Mouse (Mus musculus) urinary bladder, adult 2 months (tissue): ENCODE data around the gene Phrf1. TPM values are rescaled to one million over a fixed set of nuclear protein-coding genes. Genes with fewer than 3 reads are reported as not detected.
"Not testable (repeated sequence)": the region's sequence is repeated elsewhere in the genome, so short reads cannot be mapped to it uniquely, and the experiment has no call there.

Experiments used
- DNase-seq: peaks from one replicate; pipeline ENCODE4 v3.0.0; 2022; ENCODE audit warnings: low spot score
- polyA plus RNA-seq: library from polyadenylated mRNA; depleted of rRNA; stranded (reverse); fragments of >200 nt; gene quantifications from 2 replicates; pipeline ENCODE4 v1.2.3, GENCODE M21; 2012

Gene Phrf1
- polyA plus RNA-seq, 1 experiment: 16.4 TPM

DNA sequence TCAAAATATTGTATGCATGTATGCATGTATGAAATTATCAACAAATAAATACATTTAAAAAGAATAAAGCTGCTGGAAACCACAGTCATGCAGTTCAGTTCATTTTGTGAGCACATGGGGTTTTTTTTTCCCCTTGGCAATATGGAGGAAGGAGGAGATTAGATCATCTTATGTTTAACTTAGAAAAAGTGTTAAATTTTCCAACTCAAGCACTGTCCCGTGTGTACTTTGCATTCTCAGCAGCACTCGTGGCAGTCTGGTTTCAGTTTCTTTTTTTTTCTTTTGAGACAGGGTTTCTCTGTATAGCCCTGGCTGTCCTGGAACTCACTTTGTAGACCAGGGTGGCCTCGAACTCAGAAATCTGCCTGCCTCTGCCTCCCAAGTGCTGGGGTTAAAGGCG is 21.9 kb downstream of the Phrf1 start:
- DNase-seq: not testable (repeated sequence)

GRCm38 (mm10) chr7:141256159-141256558 is 27.6 kb downstream of the Phrf1 start:
- no peak for DNase-seq

DNA sequence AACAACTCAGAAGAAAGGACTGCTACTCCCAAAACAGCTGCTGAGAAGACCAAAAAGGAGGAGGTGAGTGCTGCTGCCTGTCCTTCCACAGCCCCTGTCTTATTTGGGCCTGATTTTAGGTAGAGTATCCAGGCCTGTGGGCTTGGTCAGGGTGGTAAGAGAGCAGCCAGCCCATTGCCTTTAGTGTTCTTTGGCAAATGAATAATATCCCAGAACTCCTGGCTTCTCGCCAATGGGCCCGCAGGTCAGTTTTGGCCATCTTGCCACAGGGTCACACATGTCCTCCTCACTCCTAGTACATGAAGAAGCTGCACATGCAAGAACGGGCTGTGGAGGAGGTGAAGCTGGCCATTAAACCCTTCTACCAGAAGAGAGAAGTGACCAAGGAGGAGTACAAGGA is 32.9 kb downstream of the Phrf1 start:
- no peak for DNase-seq

DNA sequence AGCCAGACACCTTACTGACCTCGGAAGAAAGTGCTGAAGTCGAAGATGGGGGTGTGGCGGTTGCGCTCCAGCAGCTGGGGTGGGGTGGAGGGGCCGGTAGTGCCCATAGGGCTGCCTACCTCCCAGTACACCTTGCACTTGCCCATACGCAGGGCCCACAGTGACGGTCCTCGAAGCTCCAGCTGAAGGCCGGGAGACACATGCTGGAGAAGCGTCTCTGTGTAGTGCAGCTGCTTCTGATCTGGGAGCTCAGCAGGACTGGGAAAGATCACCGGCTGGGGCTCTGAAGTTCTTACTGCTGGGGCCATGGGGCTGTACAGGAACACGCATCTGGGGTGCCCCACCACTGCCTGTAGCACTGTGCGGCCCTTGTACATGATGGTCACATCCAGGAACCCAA is 35.1 kb downstream of the Phrf1 start:
- no peak for DNase-seq

- DNase-seq: no peak
These were observed 35.6 kb downstream of the Phrf1 start for GRCm38 (mm10) chr7:141264041-141264700.

DNA sequence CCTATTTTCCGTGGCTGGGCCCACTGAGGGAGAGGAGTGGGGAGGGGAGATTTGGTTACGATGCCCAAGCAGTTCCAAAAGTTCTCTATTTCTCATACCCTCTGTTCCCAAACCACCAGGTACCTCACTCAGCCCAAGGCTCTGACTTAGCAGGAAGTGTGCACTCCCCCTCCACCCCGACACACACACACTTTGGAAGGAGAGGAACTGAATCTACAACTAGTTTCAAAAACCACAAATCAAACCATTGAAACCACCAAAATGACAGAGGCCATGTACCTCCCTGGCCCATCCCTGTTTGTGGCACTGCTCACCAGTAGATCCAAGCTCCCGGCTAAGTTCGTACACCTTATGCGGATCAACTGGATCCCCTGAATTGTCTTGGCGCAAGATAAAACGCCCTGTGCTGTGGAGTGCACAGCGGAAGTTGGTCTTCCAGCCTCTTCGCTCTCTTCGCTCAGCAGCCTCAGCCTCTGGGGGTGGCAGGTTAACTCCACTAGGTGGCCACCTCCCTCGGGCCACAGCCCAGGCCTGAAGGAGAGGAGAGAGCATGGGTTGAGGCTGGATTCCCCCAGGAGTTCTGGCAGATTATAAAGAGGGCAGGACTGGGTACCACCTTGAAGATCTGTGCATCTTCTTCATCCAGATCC is 36.3 kb downstream of the Phrf1 start:
- DNase-seq: no peak

- no peak for DNase-seq
These were observed 36.8 kb downstream of the Phrf1 start for GRCm38 (mm10) chr7:141265411-141265738.

- DNase-seq: peak; percentile 51
These were observed 37.4 kb downstream of the Phrf1 start, which contains the start of gene Irf7 for GRCm38 (mm10) chr7:141265739-141266561. Irf7 (minus strand) TSS chr7:141266481.

GRCm38 (mm10) chr7:141268466-141269272 is 40.1 kb downstream of the Phrf1 start:
- no peak for DNase-seq

DNA sequence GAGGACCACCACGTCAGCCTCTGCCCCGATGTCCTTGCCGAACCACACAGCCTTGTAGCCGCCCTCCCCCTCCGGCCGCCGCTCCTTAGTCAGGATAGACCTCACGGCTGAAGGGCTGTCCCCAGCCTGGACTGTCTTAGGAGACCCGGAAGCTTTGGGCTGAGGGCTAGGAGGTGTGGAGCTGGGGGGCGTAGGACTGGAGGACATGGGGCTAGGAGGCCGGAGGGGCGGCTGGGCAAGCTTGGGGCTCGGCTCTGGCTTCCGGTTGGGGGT is 40.6 kb downstream of the Phrf1 start:
- no peak for DNase-seq

DNA sequence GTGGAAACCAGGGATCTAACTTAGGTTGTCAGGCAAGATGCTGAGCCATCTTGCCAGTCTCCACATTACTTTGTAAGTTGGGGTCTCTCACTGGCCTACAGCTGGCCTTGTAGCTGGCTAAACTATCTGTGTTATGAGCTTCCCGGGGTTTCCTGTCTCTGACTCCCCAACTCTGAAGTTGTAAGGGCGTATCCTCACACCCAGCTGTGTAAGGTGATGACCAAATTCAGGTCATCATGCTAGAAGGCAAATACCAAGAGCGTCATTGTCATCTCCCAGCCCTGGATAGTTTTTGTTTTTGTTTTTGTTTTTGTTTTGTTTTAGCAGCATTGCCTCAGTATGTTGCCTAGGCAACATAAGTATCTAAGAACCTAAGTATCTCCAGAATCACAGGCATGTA is 42.0 kb downstream of the Phrf1 start:
- DNase-seq: no peak

GRCm38 (mm10) chr7:141275356-141275755 is 46.8 kb downstream of the Phrf1 start:
- no peak for DNase-seq

- no peak for DNase-seq
These were observed 48.0 kb downstream of the Phrf1 start, which contains the start of gene Cdhr5 for GRCm38 (mm10) chr7:141276546-141276945. Cdhr5 (minus strand) TSS chr7:141276786.

DNA sequence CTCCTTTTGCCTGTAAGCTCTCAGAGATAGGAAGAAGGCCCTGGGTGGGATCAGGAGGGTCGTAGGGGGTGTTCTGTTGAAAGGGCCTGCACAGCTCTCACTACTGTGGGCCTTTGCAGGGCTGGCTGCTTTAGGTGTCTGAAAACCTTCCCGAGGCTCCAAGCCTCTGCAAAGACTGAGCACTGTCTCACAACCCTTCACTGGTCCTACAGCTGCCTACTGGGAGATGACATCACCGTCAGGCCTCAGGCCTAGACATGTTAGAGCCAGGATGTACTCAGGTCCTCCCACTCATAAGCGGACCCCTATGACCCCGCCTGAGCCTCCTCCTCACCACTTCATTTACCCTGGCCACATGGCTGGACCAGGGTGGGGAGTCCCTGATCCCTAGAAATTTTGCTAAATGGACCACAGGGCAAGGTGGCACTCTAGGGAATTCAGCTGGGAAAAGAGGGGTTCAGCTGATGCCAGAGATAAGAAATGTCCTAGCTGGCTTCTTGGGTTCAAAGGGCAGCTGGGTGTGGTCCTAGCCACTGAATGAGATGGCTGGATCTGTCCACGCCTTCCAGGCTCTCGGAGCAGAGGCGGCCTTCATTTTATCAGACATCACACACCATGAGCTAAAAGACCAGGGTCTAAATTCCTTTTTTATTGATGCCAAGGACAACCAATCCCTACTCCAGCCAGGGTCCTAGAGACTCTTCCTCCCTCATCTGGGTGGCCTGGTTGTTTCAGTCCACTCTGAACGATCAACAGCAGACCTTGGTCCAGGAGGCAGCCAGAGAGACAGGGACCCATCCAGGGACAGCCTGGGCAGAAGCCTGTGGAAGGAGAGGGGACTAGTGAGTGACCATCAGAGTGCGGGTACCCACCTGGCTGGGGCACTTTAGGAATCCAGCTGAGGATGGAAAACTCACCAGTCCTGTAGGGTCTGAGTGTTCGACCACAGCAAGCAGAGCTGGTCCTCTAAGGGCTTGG is 49.4 kb downstream of the Phrf1 start:
- DNase-seq: no peak

DNA sequence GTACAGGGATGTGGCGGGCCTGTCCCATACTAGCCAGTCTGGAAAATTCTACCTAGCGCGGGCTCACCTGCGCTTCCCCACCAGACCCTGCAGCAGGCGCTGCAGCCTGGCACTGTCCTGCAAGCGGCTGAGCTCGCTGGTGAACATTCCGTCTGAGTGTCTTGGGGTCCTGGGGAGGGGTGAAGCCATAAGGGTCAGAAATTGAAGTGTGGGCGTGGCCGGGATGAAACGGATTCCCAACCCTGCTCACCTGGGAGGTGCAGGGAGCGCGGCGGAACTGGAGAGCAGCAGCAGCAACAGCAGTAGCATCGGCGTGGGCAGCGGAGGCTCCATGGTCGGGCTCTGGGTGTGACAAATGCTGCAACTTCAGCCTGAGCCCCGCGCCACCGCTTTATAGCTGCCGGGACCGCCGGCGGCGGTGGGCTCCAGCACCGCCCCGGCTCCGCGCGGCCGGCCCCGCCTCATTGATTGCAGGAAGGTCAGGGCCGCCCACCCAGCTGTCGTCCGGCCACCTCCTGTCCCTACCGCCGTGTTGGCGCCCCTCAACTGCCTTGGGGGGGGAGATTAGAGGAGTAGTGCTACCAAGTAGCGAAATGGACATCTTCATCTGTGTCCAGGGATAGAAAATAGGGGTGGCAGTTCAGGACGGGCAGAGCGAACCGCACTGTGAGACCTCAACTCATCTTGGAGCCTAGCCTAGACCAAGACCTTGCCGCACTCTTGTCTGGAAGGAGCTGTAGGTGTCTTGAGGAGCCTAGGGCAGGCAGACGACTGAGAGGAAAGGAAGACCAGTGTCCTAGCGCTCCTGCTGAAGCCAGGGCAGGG is 50.4 kb downstream of the Phrf1 start, which contains the start of gene Sct:
TSS of gene Sct (minus strand) at position 368 of the 825 bp plus-strand sequence.
- no peak for DNase-seq

DNA sequence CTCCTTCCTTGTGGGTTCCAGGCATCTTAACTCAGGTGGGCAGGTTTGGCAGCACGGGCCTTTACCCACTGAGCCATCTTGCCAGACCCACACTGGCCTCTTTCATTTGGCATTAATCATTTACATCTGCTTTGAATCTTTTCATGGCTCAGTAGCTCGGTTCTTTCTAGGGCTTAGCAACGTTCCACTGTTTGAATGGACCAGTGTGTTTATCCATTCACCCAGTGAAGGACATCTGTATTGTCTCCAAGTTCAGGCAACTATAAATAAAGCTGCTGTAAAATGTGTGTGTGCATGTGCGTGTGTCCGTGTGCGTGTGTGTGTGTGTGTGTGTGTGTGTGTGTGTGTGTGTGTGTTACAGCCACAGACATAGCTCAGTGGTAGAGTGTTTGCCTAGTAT is 52.9 kb downstream of the Phrf1 start:
- no peak for DNase-seq

GRCm38 (mm10) chr7:141282756-141283155 is 54.2 kb downstream of the Phrf1 start:
- no peak for DNase-seq

DNA sequence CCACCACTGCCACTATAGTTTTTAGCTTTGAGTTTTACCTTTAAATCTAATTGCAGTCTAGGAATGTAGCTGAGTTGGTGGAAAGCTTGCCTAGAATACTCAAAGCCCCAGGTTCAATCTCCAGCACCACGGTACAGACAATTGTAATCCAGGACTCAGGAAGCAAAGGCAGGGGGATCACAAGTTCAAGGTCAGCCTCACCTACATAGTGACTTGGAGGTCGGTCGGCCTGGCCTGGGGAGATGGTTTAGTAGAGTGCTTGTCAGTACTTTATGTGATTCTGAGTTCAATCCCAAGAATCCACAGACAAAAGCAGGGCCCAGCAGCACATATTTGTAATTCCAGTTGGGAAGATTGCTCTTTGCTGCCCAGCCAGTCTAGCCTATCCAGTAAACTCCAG is 59.5 kb downstream of the Phrf1 start:
- no peak for DNase-seq

DNA sequence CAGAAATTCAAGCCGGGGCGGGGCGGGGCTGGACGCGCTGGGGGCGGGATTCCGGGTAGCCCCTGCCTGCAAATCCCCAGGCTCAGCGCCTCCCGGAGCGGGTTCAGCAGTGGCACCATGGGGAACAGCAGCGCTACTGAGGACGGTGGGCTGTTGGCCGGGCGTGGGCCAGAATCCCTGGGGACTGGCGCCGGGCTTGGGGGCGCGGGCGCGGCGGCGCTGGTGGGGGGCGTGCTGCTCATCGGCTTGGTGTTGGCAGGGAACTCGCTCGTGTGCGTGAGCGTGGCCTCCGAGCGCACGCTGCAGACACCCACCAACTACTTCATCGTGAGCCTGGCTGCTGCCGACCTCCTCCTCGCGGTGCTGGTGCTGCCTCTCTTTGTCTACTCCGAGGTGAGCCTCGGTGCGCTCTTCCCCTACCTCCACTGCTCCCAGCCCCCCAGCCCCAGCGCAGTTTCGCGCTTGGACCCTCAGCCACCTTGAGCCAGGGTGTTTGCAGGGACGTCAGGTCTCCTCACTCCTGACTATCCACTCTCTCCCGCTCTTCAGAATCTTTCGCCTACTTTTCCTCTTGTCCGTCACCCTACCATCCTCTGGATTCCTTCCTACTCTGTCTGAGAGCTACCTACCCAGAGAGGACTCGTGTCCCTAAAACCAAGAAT is 63.5 kb downstream of the Phrf1 start, which contains the start of gene Drd4:
TSS of gene Drd4 (plus strand) at position 86 of the 662 bp plus-strand sequence.
- DNase-seq: no peak
